Mouse (Mus musculus): ENCODE measurements around the gene Gm30302. TPM values are rescaled to one million over a fixed set of nuclear protein-coding genes. Genes with fewer than 3 reads are reported as not detected.
"Not testable (repeated sequence)": the region's sequence is repeated elsewhere in the genome, so short reads cannot be mapped to it uniquely, and the experiment has no call there.

Gm30302 gene
- under 1 TPM; 0.07 to 0.55 TPM for total RNA-seq (2021)

GRCm38 (mm10) chr13:49798901-49799300 is at the start of gene Gm30302:
TSS of gene Gm30302 (minus strand) at chr13:49799001.
- no peak for DNase-seq

GRCm38 (mm10) chr13:49846751-49847150 is 48.0 kb upstream of the Gm30302 start:
- no peak for DNase-seq

GRCm38 (mm10) chr13:49846141-49846540 is 47.3 kb upstream of the Gm30302 start:
- DNase-seq = no peak

- no peak for DNase-seq
Measured at GRCm38 (mm10) chr13:49845663-49846062, 46.9 kb upstream of the Gm30302 start.

- DNase-seq = no peak
Measured at GRCm38 (mm10) chr13:49844071-49844470, 45.3 kb upstream of the Gm30302 start.

GRCm38 (mm10) chr13:49841186-49841585 is 42.4 kb upstream of the Gm30302 start:
- no peak for DNase-seq

GRCm38 (mm10) chr13:49830355-49830754 is 31.6 kb upstream of the Gm30302 start:
- no peak for DNase-seq

GRCm38 (mm10) chr13:49825300-49825699 is 26.5 kb upstream of the Gm30302 start:
- DNase-seq = no peak

- no peak for DNase-seq
Measured at GRCm38 (mm10) chr13:49814958-49815357, 16.2 kb upstream of the Gm30302 start.

- DNase-seq = no peak
Measured at GRCm38 (mm10) chr13:49814420-49814819, 15.6 kb upstream of the Gm30302 start.

- no peak for DNase-seq
Measured at GRCm38 (mm10) chr13:49807146-49807545, 8.3 kb upstream of the Gm30302 start.

GRCm38 (mm10) chr13:49788563-49789393 is 10.0 kb downstream of the Gm30302 start:
- no peak for DNase-seq

GRCm38 (mm10) chr13:49783899-49784298 is 14.9 kb downstream of the Gm30302 start:
- DNase-seq = no peak

GRCm38 (mm10) chr13:49771536-49771935 is 27.3 kb downstream of the Gm30302 start:
- not testable (repeated sequence) for DNase-seq

- DNase-seq = no peak
Measured at GRCm38 (mm10) chr13:49769111-49769510, 29.7 kb downstream of the Gm30302 start.

GRCm38 (mm10) chr13:49768048-49768447 is 30.8 kb downstream of the Gm30302 start:
- no peak for DNase-seq

GRCm38 (mm10) chr13:49766269-49766668 is 32.5 kb downstream of the Gm30302 start:
- DNase-seq = no peak

- DNase-seq = no peak
Measured at GRCm38 (mm10) chr13:49765306-49765705, 33.5 kb downstream of the Gm30302 start.

- no peak for DNase-seq
Measured at GRCm38 (mm10) chr13:49762208-49762607, 36.6 kb downstream of the Gm30302 start.

- DNase-seq = no peak
Measured at GRCm38 (mm10) chr13:49760675-49761074, 38.1 kb downstream of the Gm30302 start.

GRCm38 (mm10) chr13:49757966-49758365 is 40.8 kb downstream of the Gm30302 start:
- no peak for DNase-seq

- no peak for DNase-seq
Measured at GRCm38 (mm10) chr13:49756591-49756990, 42.2 kb downstream of the Gm30302 start.

- no peak for DNase-seq
Measured at GRCm38 (mm10) chr13:49741285-49742040, 57.3 kb downstream of the Gm30302 start.

GRCm38 (mm10) chr13:49738011-49738410 is 60.8 kb downstream of the Gm30302 start:
- DNase-seq = no peak

Measured in heart, postnatal 4 days (tissue).